Mouse (Mus musculus): ENCODE data around the gene Sbp. TPM values are rescaled to one million over a fixed set of nuclear protein-coding genes. Genes with fewer than 3 reads are reported as not detected.

The Sbp gene
- polyA plus RNA-seq, 1 experiment from 2014 or later, result not detected

DNA sequence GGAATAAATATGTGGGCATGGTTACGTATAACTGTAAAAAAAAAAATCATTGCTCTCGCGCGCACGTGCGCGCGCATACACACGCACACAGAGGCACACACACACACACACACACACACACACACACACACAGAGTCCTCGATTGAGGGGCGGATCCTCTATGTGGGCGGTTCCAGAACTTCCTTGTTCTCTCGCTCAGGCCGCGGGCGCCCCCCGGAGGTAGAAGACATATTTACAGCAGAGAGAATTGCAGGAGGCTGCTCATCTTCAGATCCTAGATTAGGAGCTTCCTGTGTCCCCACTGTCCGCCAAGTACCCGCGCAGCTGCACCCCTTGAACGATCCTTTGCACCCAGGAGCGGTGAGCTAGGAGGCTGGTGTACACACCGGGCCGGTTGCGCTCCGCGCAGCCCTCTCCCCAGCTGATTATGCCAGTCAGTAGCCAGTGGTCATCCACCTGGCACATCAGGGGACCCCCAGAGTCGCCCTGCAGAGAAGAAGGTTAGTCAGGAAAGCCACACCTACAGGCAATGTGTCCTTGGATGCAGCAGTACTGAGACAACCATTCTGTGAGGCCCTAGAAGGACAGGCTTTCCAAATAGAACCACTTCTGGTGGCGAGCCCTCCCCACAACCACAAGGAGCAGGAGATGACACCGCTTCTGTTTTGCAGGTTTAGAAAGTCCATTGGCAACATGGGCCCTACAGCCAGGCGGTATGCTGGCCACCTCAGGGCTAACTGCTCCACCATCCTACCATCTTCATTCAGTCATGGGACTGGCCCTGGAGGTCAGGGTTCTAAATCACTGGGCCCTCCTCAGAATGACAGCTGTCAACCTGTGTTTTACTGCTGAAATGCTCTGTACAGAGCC lies 52.3 kb downstream of the Sbp start:
- no peaks in the 10 kb centered on the region for H3K27me3 ChIP-seq (ENCODE audit: control insufficient read depth, insufficient read depth, low read length)
- no peak overlapping the region for H3K27ac ChIP-seq (replicated peaks; ENCODE audit: low read depth, low read length)
- ATAC-seq (replicated peaks; ENCODE audit: insufficient number of reproducible peaks, low FRiP score, low TSS enrichment, low read depth) (peak; percentile 51), DNase-seq (ENCODE audit: low spot score) (peak; percentile 92)
- H3K4me2 ChIP-seq (ENCODE audit: low read depth, low read length), result peak overlapping the region; percentile 49
- no peaks in the 10 kb centered on the region for H3K36me3 ChIP-seq (replicated peaks; ENCODE audit: control insufficient read depth, insufficient read depth, low read depth, low read length)
- 12% methylated on average over 31 of the region's 31 CpGs for WGBS
- peak overlapping the region; percentile 64 for H3K9ac ChIP-seq (replicated peaks; ENCODE audit: low read length)
- peak overlapping the region; percentile 19; the same call in 1 of the 2 replicates for H3K4me3 ChIP-seq (ENCODE audit: low read depth, low read length)
- H3K4me1 ChIP-seq (ENCODE audit: control insufficient read depth, insufficient read depth, low read length), result no peaks in the 10 kb centered on the region
- H3K9me3 ChIP-seq (replicated peaks; ENCODE audit: control insufficient read depth, low read length), result no peaks in the 10 kb centered on the region

DNA sequence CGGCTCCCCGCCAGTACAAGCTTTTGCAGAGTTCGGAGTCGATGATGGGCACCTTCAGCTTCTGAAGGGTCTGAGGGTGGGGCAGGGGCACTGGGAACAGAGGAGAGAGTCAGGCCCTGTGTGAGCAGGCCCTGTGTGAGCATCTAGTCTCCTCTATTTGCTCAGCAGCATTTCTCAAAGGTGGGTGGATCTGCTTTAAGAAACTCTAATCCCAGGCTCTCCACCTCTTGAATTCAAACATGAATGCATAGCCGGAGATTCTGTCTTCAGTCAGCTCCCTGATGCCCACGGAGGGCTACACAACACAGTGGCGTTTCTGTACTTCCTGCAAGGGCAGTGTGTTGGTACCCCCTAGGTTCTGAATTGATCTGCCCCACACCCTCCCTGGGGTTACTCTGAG lies 53.2 kb downstream of the Sbp start:
- ATAC-seq (replicated peaks; ENCODE audit: insufficient number of reproducible peaks, low FRiP score, low TSS enrichment, low read depth) (no peak), DNase-seq (ENCODE audit: low spot score) (no peak)
- 65% methylated on average over 7 of the region's 7 CpGs for WGBS
- Histone ChIP-seq H3K4me3 (ENCODE audit: low read depth, low read length) (no peak overlapping the region), H3K9me3 (replicated peaks; ENCODE audit: control insufficient read depth, low read length) (no peaks in the 10 kb centered on the region), H3K27me3 (ENCODE audit: control insufficient read depth, insufficient read depth, low read length) (no peaks in the 10 kb centered on the region), H3K36me3 (replicated peaks; ENCODE audit: control insufficient read depth, insufficient read depth, low read depth, low read length) (no peaks in the 10 kb centered on the region), H3K4me1 (ENCODE audit: control insufficient read depth, insufficient read depth, low read length) (no peaks in the 10 kb centered on the region), H3K27ac (replicated peaks; ENCODE audit: low read depth, low read length) (no peak overlapping the region), H3K9ac (replicated peaks; ENCODE audit: low read length) (no peak overlapping the region), H3K4me2 (ENCODE audit: low read depth, low read length) (no peak overlapping the region)

Other genes with a start within 250 kb of the Sbp start
- 0.20 and 0.22 TPM in 2 replicates for gene 1520401A03Rik, start 218.9 kb upstream of the Sbp start, polyA plus RNA-seq (2014; fragmentation: Nextera tagmentation; extraction: Ambion mirVana)
- 29.5 and 37.3 TPM in 2 replicates for gene Pkmyt1, start 215.3 kb upstream of the Sbp start, polyA plus RNA-seq (2014; fragmentation: Nextera tagmentation; extraction: Ambion mirVana)
- 11.8 and 12.1 TPM in 2 replicates for gene Paqr4, start 200.8 kb upstream of the Sbp start, polyA plus RNA-seq (2014; fragmentation: Nextera tagmentation; extraction: Ambion mirVana)
- gene Kremen2, start 195.8 kb upstream of the Sbp start, polyA plus RNA-seq (2014; fragmentation: Nextera tagmentation; extraction: Ambion mirVana), result 8.1 and 11.7 TPM in 2 replicates
- gene Flywch1, start 170.1 kb upstream of the Sbp start, polyA plus RNA-seq (2014; fragmentation: Nextera tagmentation; extraction: Ambion mirVana), result 88.3 and 103 TPM in 2 replicates
- 35.4 and 45.5 TPM in 2 replicates for gene Flywch2, start 155.6 kb upstream of the Sbp start, polyA plus RNA-seq (2014; fragmentation: Nextera tagmentation; extraction: Ambion mirVana)
- gene Srrm2, start 151.1 kb upstream of the Sbp start, polyA plus RNA-seq (2014; fragmentation: Nextera tagmentation; extraction: Ambion mirVana), result 346 and 389 TPM in 2 replicates
- gene Elob, start 112.5 kb upstream of the Sbp start, polyA plus RNA-seq (2014; fragmentation: Nextera tagmentation; extraction: Ambion mirVana), result 1,057 and 1,139 TPM in 2 replicates
- 0.29 TPM in 1 of 2 replicates, not detected in the other for gene Prss33, start 105.6 kb upstream of the Sbp start, polyA plus RNA-seq (2014; fragmentation: Nextera tagmentation; extraction: Ambion mirVana)
- gene Prss32, start 97.8 kb upstream of the Sbp start, polyA plus RNA-seq (2014; fragmentation: Nextera tagmentation; extraction: Ambion mirVana), result not detected in 2 replicates
- 1.8 and 2.1 TPM in 2 replicates for gene Prss41, start 97.5 kb upstream of the Sbp start, polyA plus RNA-seq (2014; fragmentation: Nextera tagmentation; extraction: Ambion mirVana)
- not detected in 2 replicates for gene Prss21, start 73.6 kb upstream of the Sbp start, polyA plus RNA-seq (2014; fragmentation: Nextera tagmentation; extraction: Ambion mirVana)
- gene Dcpp1, start 60.8 kb upstream of the Sbp start, polyA plus RNA-seq (2014; fragmentation: Nextera tagmentation; extraction: Ambion mirVana), result not detected in 2 replicates
- gene Dcpp2, start 60.8 kb upstream of the Sbp start, polyA plus RNA-seq (2014; fragmentation: Nextera tagmentation; extraction: Ambion mirVana), result not detected in 2 replicates
- gene Dcpp3, start 24.2 kb upstream of the Sbp start, polyA plus RNA-seq (2014; fragmentation: Nextera tagmentation; extraction: Ambion mirVana), result not detected in 2 replicates
- not detected in 2 replicates for gene Sbpl, start 13.6 kb downstream of the Sbp start, polyA plus RNA-seq (2014; fragmentation: Nextera tagmentation; extraction: Ambion mirVana)
- not detected in 2 replicates for gene Prss30, start 38.9 kb downstream of the Sbp start, polyA plus RNA-seq (2014; fragmentation: Nextera tagmentation; extraction: Ambion mirVana)
- 0.94 and 1.7 TPM in 2 replicates for gene Prss22, start 56.4 kb downstream of the Sbp start, polyA plus RNA-seq (2014; fragmentation: Nextera tagmentation; extraction: Ambion mirVana)
- gene Prss27, start 96.5 kb downstream of the Sbp start, polyA plus RNA-seq (2014; fragmentation: Nextera tagmentation; extraction: Ambion mirVana), result 0.17 TPM in 1 of 2 replicates, not detected in the other
- gene Kctd5, start 131.8 kb downstream of the Sbp start, polyA plus RNA-seq (2014; fragmentation: Nextera tagmentation; extraction: Ambion mirVana), result 84.3 and 88.8 TPM in 2 replicates
- 33.4 and 34.6 TPM in 2 replicates for gene Pdpk1, start 209.3 kb downstream of the Sbp start, polyA plus RNA-seq (2014; fragmentation: Nextera tagmentation; extraction: Ambion mirVana)
- gene Amdhd2, start 222.1 kb downstream of the Sbp start, polyA plus RNA-seq (2014; fragmentation: Nextera tagmentation; extraction: Ambion mirVana), result 30.6 and 37.5 TPM in 2 replicates
- gene Atp6v0c, start 228.0 kb downstream of the Sbp start, polyA plus RNA-seq (2014; fragmentation: Nextera tagmentation; extraction: Ambion mirVana), result 384 and 433 TPM in 2 replicates